Mouse (Mus musculus) left cerebral cortex, postnatal 10 days (tissue): ENCODE measurements around the gene Fpgs. TPM values are rescaled to one million over a fixed set of nuclear protein-coding genes. Genes with fewer than 3 reads are reported as not detected.
A peak's percentile ranks its signal among the peaks of the same experiment; 100 is the strongest.

Source experiments
- DNase-seq, 2 experiments: peaks; one replicate each; pipeline ENCODE4 v3.0.0; 2021 to 2022; ENCODE audit warnings: low spot score in 2 of 2, mixed read lengths in 1 of 2; ENCODE audit errors: extremely low spot score in 1 of 2
- intact Hi-C: fragments of 180-260 bp; cut with DNase I; formaldehyde crosslinking; loops from one replicate; pipeline ENCODE4 v1.15.1; 2025
- microRNA-seq: library from miRNA; unstranded; fragments of <30 nt; microRNA quantifications from one replicate; pipeline ENCODE4 v1.2.0, GENCODE M21; 2022
- total RNA-seq, 2 experiments: library from RNA; stranded (reverse); gene quantifications; 2 replicates each; pipeline ENCODE4 v1.2.3; 2021

The Fpgs gene
- total RNA-seq, 2 experiments from 2014 or later = 11.4 to 14.4 TPM

- intact Hi-C loops = no loop called here
- no peak for DNase-seq
Observed at GRCm38 (mm10) chr2:32653764-32654163, 50.2 kb downstream of the Fpgs start.

- intact Hi-C loops = no loop called here
- no peak for DNase-seq
Observed at GRCm38 (mm10) chr2:32647366-32647765, 56.6 kb downstream of the Fpgs start.

- DNase-seq = peak in 1 of 2 experiments; percentile 89
- intact Hi-C loops = no loop called here
Observed at GRCm38 (mm10) chr2:32646379-32647056, 57.4 kb downstream of the Fpgs start, which contains the start of gene Eng. TSS of gene Eng (plus strand) at chr2:32646595.

- intact Hi-C loops = no loop called here
Observed at GRCm38 (mm10) chr2:32645647-32646046, 58.3 kb downstream of the Fpgs start.

GRCm38 (mm10) chr2:32644799-32645475, 59.0 kb downstream of the Fpgs start:
- DNase-seq = no peak
- intact Hi-C loops = no loop called here

More at GRCm38 (mm10) chr2:32645647-32646046, 58.3 kb downstream of the Fpgs start:
- DNase-seq = no peak

- no peak for DNase-seq
- intact Hi-C loops = no loop called here
Observed at GRCm38 (mm10) chr2:32644083-32644482, 59.9 kb downstream of the Fpgs start.

GRCm38 (mm10) chr2:32642813-32643212, 61.1 kb downstream of the Fpgs start:
- peak in 1 of 2 experiments; percentile 84 for DNase-seq
- intact Hi-C loops = no loop called here

GRCm38 (mm10) chr2:32641810-32642209, 62.1 kb downstream of the Fpgs start:
- intact Hi-C loops = no loop called here

GRCm38 (mm10) chr2:32640550-32641051, 63.3 kb downstream of the Fpgs start:
- intact Hi-C loops = no loop called here
- no peak for DNase-seq

More at GRCm38 (mm10) chr2:32641810-32642209, 62.1 kb downstream of the Fpgs start:
- DNase-seq = no peak

- intact Hi-C loops = no loop called here
- DNase-seq = no peak
Observed at GRCm38 (mm10) chr2:32639632-32640031, 64.3 kb downstream of the Fpgs start.

GRCm38 (mm10) chr2:32637778-32638281, 66.1 kb downstream of the Fpgs start:
- peak in 1 of 2 experiments; percentile 87 for DNase-seq
- intact Hi-C loops = no loop called here

- intact Hi-C loops = no loop called here
- no peak for DNase-seq
Observed at GRCm38 (mm10) chr2:32636617-32637016, 67.3 kb downstream of the Fpgs start.

GRCm38 (mm10) chr2:32634277-32635105, 69.5 kb downstream of the Fpgs start:
- intact Hi-C loops = no loop called here
- no peak for DNase-seq

- no peak for DNase-seq
- intact Hi-C loops = no loop called here
Observed at GRCm38 (mm10) chr2:32633660-32634059, 70.3 kb downstream of the Fpgs start.

Small RNAs within 50 kb of the gene (microRNA-seq; reads per million reads assigned to microRNA genes)
- gene Gm47291 = not detected
- gene Mir1954 = not detected
- not detected for gene Mir2861
- gene Mir3960 = not detected
- gene Mir8093 = not detected

Other genes with a start within 250 kb of the Fpgs start
- gene Fam102a, start 168.8 kb downstream of the Fpgs start, total RNA-seq = 10 to 100 TPM; 28.2 to 28.9 TPM
- gene Dpm2, start 133.3 kb downstream of the Fpgs start, total RNA-seq = 10 to 100 TPM; 83.9 to 86.8 TPM
- gene Pip5kl1, start 129.3 kb downstream of the Fpgs start, total RNA-seq = 10 to 100 TPM; 13.5 to 13.6 TPM
- 1 to 10 TPM in 1 of 2 experiments, under 1 TPM in 1; 0.81 to 1.2 TPM for gene 9430097D07Rik, start 128.5 kb downstream of the Fpgs start, total RNA-seq
- 10 to 100 TPM; 32.3 to 32.6 TPM for gene St6galnac4, start 117.0 kb downstream of the Fpgs start, total RNA-seq
- gene St6galnac6, start 104.4 kb downstream of the Fpgs start, total RNA-seq = 100 to 1,000 TPM; 122 to 127 TPM
- gene Ak1, start 82.4 kb downstream of the Fpgs start, total RNA-seq = 100 to 1,000 TPM; 156 TPM
- gene Eng, start 57.5 kb downstream of the Fpgs start, total RNA-seq = 10 to 100 TPM; 24.9 to 25.2 TPM
- 10 to 100 TPM; 89.3 to 92.5 TPM for gene Cdk9, start 8.9 kb upstream of the Fpgs start, total RNA-seq
- 10 to 100 TPM; 33.0 to 37.3 TPM for gene Sh2d3c, start 16.9 kb upstream of the Fpgs start, total RNA-seq
- gene 6330409D20Rik, start 36.9 kb upstream of the Fpgs start, total RNA-seq = 1 to 10 TPM; 2.3 to 2.9 TPM
- gene Tor2a, start 53.1 kb upstream of the Fpgs start, total RNA-seq = 10 to 100 TPM; 28.6 to 28.9 TPM
- gene Ttc16, start 71.5 kb upstream of the Fpgs start, total RNA-seq = under 1 TPM; 0.22 to 0.36 TPM
- 10 to 100 TPM in 1 of 2 experiments, 1 to 10 TPM in 1; 8.4 to 10.3 TPM for gene Ptrh1, start 71.6 kb upstream of the Fpgs start, total RNA-seq
- not detected for gene Cfap157, start 80.3 kb upstream of the Fpgs start, total RNA-seq
- 100 to 1,000 TPM; 862 to 881 TPM for gene Stxbp1, start 143.1 kb upstream of the Fpgs start, total RNA-seq
- 10 to 100 TPM; 26.0 to 26.6 TPM for gene Fam129b, start 172.0 kb upstream of the Fpgs start, total RNA-seq